Mouse (Mus musculus): Measurements from ENCODE around the gene Mcm2. TPM values are rescaled to one million over a fixed set of nuclear protein-coding genes. Genes with fewer than 3 reads are reported as not detected.
A peak's percentile ranks its signal among the peaks of the same experiment; 100 is the strongest.

The Mcm2 gene
- polyA plus RNA-seq, 1 experiment: 12.7 TPM

DNA sequence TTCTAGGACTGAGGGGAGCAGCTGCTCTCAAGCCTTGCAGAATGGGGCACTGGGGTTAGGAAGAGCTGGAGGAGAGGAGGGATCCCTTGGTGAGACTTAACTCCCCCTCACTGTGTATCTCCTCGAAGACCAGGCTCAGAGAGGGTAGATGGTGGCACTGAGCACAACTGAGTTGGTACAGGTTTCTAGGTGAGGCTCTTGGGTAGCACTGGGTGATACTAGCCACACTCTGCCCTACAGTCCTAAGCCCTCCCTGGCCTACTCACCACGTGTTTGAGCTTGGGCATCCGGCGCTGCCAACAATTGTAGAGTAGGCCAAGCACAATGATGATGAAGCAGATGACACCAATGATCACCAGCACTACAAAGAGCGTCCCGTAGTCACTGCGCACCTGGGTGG lies 55.3 kb downstream of the Mcm2 start:
- Histone ChIP-seq H3K27ac (ENCODE audit: insufficient read depth, low read depth, low read length) (no peak overlapping the region), H3K4me1 (ENCODE audit: control insufficient read depth, insufficient read depth, low read length) (peaks cover 13% of the 10 kb centered on the region), H3K4me3 (ENCODE audit: insufficient read depth, low read length) (peak overlapping the region; percentile 72; the same call in 1 of the 2 replicates)
- TF ChIP-seq POLR2A (IDR thresholded peaks at IDR 0.05; ENCODE audit: borderline replicate concordance, low read depth, low read length) (no peak), CTCF (IDR thresholded peaks at IDR 0.05; ENCODE audit: low read depth, low read length) (no peak)

DNA sequence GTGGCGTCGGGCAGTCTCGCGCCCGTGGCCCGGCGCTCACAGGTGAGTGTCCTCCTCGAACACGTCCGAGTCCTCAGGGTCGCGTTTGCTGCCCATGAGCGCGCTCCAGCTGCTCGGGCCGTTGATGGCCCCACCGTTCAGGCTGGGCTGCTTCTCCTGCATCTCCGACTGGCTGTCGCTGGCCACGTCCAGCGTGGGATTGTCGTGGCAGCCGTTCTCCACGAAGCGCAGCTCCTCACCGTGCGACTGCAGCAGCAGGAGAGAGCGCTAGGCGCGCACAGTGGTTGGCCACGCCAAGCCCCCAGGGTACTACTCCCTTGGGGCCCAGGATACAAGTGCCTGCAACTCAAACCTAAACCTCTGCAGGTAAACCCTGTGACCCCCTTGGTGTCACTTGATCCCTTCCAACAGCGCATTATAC lies 55.8 kb downstream of the Mcm2 start:
- no peak for TF ChIP-seq POLR2A (IDR thresholded peaks at IDR 0.05; ENCODE audit: borderline replicate concordance, low read depth, low read length)
- no peak for TF ChIP-seq CTCF (IDR thresholded peaks at IDR 0.05; ENCODE audit: low read depth, low read length)
- Histone ChIP-seq H3K4me1 (ENCODE audit: control insufficient read depth, insufficient read depth, low read length) (peaks cover 16% of the 10 kb centered on the region), H3K27ac (ENCODE audit: insufficient read depth, low read depth, low read length) (no peak overlapping the region), H3K4me3 (ENCODE audit: insufficient read depth, low read length) (peak overlapping the region; percentile 72)

- no peak for TF ChIP-seq CTCF (IDR thresholded peaks at IDR 0.05; ENCODE audit: low read depth, low read length)
- no peak for TF ChIP-seq POLR2A (IDR thresholded peaks at IDR 0.05; ENCODE audit: borderline replicate concordance, low read depth, low read length)
- H3K4me3 ChIP-seq (ENCODE audit: insufficient read depth, low read length): peak within 1 kb of the TSS; percentile 72
- peaks cover 23% of the 10 kb centered on the region for H3K4me1 ChIP-seq (ENCODE audit: control insufficient read depth, insufficient read depth, low read length)
- H3K27ac ChIP-seq (ENCODE audit: insufficient read depth, low read depth, low read length): peak within 1 kb of the TSS; percentile 69
These were observed 56.5 kb downstream of the Mcm2 start, which contains the start of gene Abtb1 for GRCm38 (mm10) chr6:88841781-88842689. Abtb1 (minus strand) TSS chr6:88841984.

- peak overlapping the region; percentile 72 for H3K4me3 ChIP-seq (ENCODE audit: insufficient read depth, low read length)
- H3K4me1 ChIP-seq (ENCODE audit: control insufficient read depth, insufficient read depth, low read length): peaks cover 26% of the 10 kb centered on the region
- peak overlapping the region; percentile 59 for H3K27ac ChIP-seq (ENCODE audit: insufficient read depth, low read depth, low read length)
- TF ChIP-seq CTCF (IDR thresholded peaks at IDR 0.05; ENCODE audit: low read depth, low read length): no peak
- no peak for TF ChIP-seq POLR2A (IDR thresholded peaks at IDR 0.05; ENCODE audit: borderline replicate concordance, low read depth, low read length)
These were observed 57.1 kb downstream of the Mcm2 start for GRCm38 (mm10) chr6:88841514-88841780.

- no peak for TF ChIP-seq CTCF (IDR thresholded peaks at IDR 0.05; ENCODE audit: low read depth, low read length)
- TF ChIP-seq POLR2A (IDR thresholded peaks at IDR 0.05; ENCODE audit: borderline replicate concordance, low read depth, low read length): no peak
- peak overlapping the region; percentile 59 for H3K27ac ChIP-seq (ENCODE audit: insufficient read depth, low read depth, low read length)
- peaks cover 26% of the 10 kb centered on the region for H3K4me1 ChIP-seq (ENCODE audit: control insufficient read depth, insufficient read depth, low read length)
- H3K4me3 ChIP-seq (ENCODE audit: insufficient read depth, low read length): peak overlapping the region; percentile 72
These were observed 57.6 kb downstream of the Mcm2 start for GRCm38 (mm10) chr6:88840791-88841513.

DNA sequence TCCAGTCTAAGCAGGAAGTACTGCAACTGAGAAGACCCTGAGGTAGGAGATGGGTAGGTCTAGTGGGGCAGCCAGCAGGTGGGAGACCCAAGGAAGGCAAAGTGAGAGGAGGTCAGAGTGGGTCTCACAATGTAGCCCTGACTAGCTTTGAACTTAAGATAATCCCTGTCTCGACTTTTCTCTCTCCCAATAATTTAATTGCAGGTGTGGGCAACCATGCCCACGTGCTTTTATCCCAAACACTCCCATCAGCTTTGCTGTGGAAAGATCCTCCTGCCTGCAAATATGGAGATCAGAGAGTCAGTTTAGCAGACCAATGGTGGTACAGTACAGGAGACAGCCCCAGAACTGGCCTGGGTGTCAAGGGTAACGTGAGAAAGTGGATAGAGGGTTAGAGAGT lies 58.4 kb downstream of the Mcm2 start:
- peaks cover 28% of the 10 kb centered on the region for H3K4me1 ChIP-seq (ENCODE audit: control insufficient read depth, insufficient read depth, low read length)
- H3K4me3 ChIP-seq (ENCODE audit: insufficient read depth, low read length): peak overlapping the region; percentile 72
- TF ChIP-seq POLR2A (IDR thresholded peaks at IDR 0.05; ENCODE audit: borderline replicate concordance, low read depth, low read length): no peak
- TF ChIP-seq CTCF (IDR thresholded peaks at IDR 0.05; ENCODE audit: low read depth, low read length): no peak
- no peak overlapping the region for H3K27ac ChIP-seq (ENCODE audit: insufficient read depth, low read depth, low read length)

DNA sequence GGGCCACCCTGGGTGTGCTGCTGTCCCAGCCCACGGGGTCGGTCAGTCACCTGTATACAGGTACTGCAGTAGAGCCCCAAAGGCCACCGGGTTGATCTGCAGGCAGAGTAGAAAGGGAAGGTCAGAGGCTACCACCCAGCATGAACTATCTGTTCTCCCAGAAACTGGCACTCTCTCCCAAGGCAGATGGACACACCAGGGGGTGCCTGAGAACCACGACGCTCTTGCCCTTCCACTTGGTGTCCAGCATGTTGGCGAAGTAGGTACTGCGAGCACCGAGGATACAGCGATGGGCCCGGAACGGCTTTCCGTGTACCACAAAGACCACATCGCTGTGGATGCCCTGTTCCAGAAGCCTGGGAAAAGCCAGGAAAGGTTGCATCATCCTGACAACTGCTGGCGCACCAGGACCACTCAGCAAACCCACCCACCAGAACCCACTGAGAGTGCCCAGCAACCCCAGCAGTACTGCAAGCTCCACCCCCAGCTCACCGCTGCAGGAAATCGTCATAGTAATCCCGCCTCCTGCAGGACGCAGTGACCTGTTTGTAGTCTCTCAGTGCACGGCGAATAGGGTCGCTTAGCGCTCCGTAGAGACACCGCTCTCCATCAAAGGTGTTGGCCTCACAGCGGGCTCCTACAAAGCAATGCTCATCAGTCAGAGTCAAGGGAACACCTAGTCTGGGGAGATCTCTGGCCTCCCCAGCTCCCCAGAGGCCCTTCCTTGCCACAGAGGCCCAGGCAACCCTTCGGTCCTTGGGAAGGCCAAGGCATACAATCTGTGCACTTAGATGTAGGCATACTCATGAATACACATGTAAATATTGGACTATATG lies 59.2 kb downstream of the Mcm2 start:
- H3K4me3 ChIP-seq (ENCODE audit: insufficient read depth, low read length): no peak overlapping the region
- no peak overlapping the region for H3K27ac ChIP-seq (ENCODE audit: insufficient read depth, low read depth, low read length)
- peaks cover 30% of the 10 kb centered on the region for H3K4me1 ChIP-seq (ENCODE audit: control insufficient read depth, insufficient read depth, low read length)
- TF ChIP-seq CTCF (IDR thresholded peaks at IDR 0.05; ENCODE audit: low read depth, low read length) (no peak), POLR2A (IDR thresholded peaks at IDR 0.05; ENCODE audit: borderline replicate concordance, low read depth, low read length) (no peak)

GRCm38 (mm10) chr6:88838613-88839012 lies 60.0 kb downstream of the Mcm2 start:
- Histone ChIP-seq H3K4me3 (ENCODE audit: insufficient read depth, low read length) (no peak overlapping the region), H3K4me1 (ENCODE audit: control insufficient read depth, insufficient read depth, low read length) (peaks cover 30% of the 10 kb centered on the region), H3K27ac (ENCODE audit: insufficient read depth, low read depth, low read length) (no peak overlapping the region)
- TF ChIP-seq CTCF (IDR thresholded peaks at IDR 0.05; ENCODE audit: low read depth, low read length) (no peak), POLR2A (IDR thresholded peaks at IDR 0.05; ENCODE audit: borderline replicate concordance, low read depth, low read length) (no peak)

- Histone ChIP-seq H3K27ac (ENCODE audit: insufficient read depth, low read depth, low read length) (no peak overlapping the region), H3K4me1 (ENCODE audit: control insufficient read depth, insufficient read depth, low read length) (peaks cover 27% of the 10 kb centered on the region), H3K4me3 (ENCODE audit: insufficient read depth, low read length) (no peak overlapping the region)
- TF ChIP-seq POLR2A (IDR thresholded peaks at IDR 0.05; ENCODE audit: borderline replicate concordance, low read depth, low read length) (no peak), CTCF (IDR thresholded peaks at IDR 0.05; ENCODE audit: low read depth, low read length) (no peak)
These were observed 60.6 kb downstream of the Mcm2 start for GRCm38 (mm10) chr6:88837999-88838398.

All from bone marrow macrophage, adult 2 months (primary cell).